Mouse (Mus musculus) kidney, adult 2 months (tissue): ENCODE data around the gene Eif2b2.

Experiments
- CTCF ChIP-seq: fragments of 200-500 bp; conservative IDR thresholded peaks from 2 replicates; pipeline ENCODE4 v1.5.1; 2011; ENCODE audit warnings: low read depth, mild to moderate bottlenecking, control low read depth, low read length, moderate library complexity, mixed read lengths; ENCODE audit not compliant: insufficient read depth, insufficient read length
- POLR2A ChIP-seq: fragments of 200-500 bp; IDR thresholded peaks from one replicate; pipeline ENCODE4 v1.6.1; 2011; ENCODE audit warnings: low read depth, low read length, control low read depth

DNA sequence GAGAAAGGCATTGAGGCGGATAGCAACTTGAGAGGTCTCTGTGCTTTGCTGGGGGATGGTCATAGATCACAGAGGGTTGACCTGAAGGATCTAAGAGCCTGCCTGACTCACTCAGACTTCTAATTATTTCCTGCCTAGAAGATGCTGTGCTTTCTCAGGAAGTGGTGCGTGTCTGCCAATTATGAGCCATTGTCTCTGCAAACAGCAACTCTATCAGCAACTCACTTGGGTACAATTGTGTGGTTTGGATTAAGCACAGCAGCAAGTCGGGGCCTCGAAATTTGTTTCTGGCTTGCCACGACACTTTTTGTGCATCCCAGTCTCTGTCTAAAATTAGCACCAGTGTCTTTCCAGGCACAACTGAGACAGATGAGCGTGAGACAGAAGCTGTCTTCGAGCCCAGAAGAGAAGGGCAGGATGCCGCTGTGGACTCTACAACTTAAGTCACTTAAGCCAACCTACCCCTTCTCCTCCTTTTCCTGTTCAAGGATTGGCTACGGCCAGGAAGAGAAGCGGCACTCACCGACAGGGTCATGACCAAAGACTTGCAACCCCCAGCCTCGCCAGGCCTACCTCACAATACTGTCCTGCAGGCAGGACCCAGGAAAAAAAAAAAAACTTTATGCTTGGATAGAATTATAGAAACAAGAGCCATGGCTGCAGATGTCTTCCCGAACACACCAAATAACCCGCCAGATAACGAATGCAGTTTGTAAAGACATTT is 8.8 kb downstream of the Eif2b2 start:
- no peak for TF ChIP-seq CTCF
- no peak for TF ChIP-seq POLR2A
